Mouse (Mus musculus): ENCODE measurements at regions not wholly inside any gene's neighbourhood (a gene's known extent, or its start where the extent isn't known, plus 50 kb on each side); places are given as distances from the start of the nearest gene placed in this dataset.
"Not testable (repeated sequence)": the region's sequence is repeated elsewhere in the genome, so short reads cannot be mapped to it uniquely, and the experiment has no call there.

DNA sequence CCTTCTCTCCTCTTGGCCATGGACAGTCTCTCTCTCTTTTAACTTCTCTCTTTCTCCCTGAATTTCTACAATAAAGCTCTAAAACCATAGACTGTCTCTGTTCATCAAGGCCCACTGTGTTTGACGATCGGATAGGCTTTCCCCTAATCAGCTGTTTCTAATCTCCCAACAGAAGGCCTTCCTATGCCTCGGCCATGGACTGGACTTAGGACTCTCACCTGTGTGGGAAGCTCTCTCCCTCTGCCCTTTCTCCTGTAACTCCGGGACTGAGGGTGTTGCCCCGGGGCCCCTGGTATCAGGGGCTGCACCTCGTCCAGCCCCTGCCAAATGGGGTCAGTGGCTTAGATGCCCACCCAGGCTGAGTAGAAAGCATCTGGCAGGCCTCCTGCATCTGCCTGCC, 713.0 kb downstream of the Rapgef2 start:
- DNase-seq (ENCODE audit: low read depth, low spot score), result no peak

- DNase-seq (ENCODE audit: low read depth, low spot score), result not testable (repeated sequence)
Measured at GRCm38 (mm10) chr3:78564926-78565325, 721.4 kb downstream of the Rapgef2 start.

Data from embryo, embryonic 11.5 days (tissue).